Mouse (Mus musculus): ENCODE measurements around the gene Ccdc80.

GRCm38 (mm10) chr16:45100892-45101291 lies 7.7 kb downstream of the Ccdc80 start:
- no peak for TF ChIP-seq POLR2A (IDR thresholded peaks at IDR 0.05; ENCODE audit: low read depth, low read length)
- TF ChIP-seq CTCF (IDR thresholded peaks at IDR 0.05; ENCODE audit: borderline replicate concordance, insufficient read depth, low read length) = no peak

Measured in embryonic fibroblast, embryonic 13.5 days (primary cell).